Mouse (Mus musculus): ENCODE results near the gene Krt8.

Gene Krt8

DNA sequence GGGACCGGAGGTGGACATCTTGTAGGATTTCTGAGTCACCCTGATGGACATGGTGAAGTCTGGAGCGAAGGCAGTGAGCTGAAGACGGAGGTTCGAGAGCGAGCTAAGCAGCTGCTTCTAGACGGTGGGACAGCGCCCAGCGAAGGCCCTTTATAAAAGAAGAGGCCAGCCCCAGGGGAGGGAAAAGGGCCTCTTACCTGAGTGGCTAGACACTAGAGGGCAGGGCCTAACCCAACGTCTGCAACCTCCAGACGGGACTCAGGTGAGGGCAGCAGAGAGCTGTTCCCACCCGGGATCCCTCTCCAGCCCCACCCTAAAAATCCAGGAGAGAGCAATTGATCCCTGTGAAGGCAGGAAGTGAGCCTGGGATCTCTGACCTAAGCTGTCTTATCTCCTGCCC is at the start of gene Krt8:
Gene Krt8, minus strand, starts transcription at position 294 of the 400 bp plus-strand sequence.
- DNase-seq (ENCODE audit: low spot score) = no peak

- no peak for DNase-seq (ENCODE audit: low spot score)
Measured at GRCm38 (mm10) chr15:102051920-102052683, 47.8 kb upstream of the Krt8 start.

DNA sequence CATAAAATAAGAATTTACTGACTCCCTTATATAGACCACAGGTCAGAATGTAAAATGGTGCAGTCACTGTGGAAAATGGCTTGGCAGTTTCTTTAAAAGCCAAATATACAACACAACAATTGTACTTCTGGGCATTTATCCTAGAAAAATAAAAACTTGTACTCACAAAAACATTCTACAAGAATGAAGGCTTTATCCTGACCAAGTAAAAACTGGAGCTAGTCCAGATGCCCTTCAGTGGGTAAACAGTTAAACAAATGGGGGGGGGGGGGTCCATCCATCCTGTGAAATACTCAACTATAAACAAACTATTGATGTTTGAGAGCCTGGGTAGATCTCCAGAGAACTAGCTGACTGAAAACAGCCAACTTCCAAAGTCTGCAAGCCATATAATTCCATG is 45.6 kb upstream of the Krt8 start:
- DNase-seq (ENCODE audit: low spot score) = no peak

DNA sequence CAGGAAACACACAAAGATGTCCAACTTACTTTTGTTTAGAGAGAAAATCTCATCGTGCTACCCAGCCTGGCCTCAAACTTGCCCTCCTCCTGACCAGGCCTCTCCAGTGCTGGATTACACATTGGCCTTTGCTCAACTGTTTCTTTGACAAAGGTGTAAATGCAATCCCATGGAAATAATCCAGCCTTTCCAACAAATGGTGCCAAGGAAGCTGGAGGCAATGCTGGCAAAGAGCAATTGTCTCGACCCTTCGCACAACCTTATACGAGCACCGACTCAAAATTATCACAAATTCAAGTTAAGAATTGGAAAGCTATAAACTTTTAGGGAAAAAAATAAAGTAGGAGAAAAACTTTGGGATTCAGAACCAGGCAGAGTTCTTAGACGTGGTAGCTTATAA is 43.7 kb upstream of the Krt8 start:
- DNase-seq (ENCODE audit: low spot score) = no peak

DNA sequence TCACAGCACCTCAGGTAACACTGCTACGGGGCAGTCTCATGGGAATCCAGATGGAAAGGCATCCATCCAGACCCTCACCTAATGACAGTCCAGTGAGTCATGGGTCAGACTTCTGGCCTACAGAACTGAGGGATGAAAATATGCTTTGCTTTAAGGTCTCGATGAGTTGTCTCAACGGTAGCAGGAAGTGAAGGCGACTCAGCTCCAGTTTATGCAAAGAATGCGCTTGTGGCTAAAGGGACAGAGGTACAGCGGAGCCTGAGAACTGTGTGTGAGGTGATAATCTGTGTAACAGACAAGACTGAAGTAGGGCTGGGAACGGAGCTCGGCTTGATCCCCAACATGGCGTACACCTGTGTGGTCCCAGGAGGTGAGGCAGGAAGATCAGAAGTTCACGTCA is 41.4 kb upstream of the Krt8 start:
- no peak for DNase-seq (ENCODE audit: low spot score)

DNA sequence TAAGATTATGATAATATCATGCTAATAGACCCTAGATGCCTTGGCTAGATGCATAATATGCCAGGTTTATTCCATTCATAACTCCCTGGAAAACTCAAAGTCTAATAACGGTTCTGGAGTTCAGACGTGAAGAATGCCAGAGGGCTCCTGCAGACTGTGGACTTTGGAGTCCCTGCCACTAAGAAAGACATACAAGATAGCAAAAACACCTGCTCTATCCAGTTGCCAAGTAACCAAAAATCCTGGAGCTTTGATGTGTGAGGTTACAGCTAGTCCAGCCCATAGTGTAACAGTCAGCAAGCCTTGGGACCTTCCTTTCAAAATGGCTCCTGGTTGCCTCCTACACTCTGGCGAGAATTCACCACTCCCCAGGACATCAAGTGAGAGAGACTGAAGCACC is 40.5 kb upstream of the Krt8 start:
- DNase-seq (ENCODE audit: low spot score) = no peak

GRCm38 (mm10) chr15:102041951-102042350 is 37.7 kb upstream of the Krt8 start:
- no peak for DNase-seq (ENCODE audit: low spot score)

GRCm38 (mm10) chr15:102040277-102040676 is 36.0 kb upstream of the Krt8 start:
- DNase-seq (ENCODE audit: low spot score) = no peak

DNA sequence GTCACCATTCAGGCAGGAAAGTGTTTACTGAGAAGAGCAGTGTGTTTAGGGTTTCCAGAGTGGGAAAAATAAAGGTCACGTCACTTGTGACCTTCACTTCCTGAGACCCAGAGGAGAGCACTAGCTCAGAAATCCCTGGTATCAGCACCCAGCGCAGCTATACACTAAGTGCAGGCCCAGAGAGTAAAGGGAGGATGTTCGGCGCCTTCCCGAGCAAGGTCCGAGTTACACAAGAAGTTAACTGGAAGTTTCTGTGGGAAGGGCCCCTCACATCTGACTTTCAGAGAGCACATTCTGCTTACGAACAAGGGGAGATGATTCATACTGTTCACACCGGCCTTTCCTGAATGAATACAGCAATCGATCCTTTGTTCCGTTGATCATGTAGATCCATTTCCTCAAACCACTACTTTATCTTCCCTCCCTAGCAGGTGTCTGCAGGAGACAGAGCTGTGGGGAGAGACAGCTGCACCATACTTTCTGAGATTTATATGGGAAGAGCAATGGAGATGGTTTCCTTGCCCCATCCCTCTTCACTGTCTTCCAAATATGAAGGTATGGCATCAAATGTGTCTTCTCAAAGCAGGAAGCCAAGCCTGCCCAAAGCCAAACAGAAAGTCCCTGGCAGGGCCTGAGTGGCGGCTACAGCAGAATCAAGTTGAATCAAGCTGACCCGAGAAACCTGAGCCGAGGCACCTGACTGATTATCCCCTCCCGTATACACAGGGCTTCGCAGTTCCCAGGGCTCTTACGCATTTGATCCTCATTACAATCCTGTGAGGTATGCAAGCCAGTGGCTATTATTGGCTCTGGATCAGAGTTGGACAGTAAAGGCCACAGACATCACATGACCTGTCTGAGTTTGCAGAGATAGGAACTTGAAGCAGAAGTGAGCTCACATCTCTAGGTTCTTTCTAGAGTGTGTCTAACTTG is 30.1 kb upstream of the Krt8 start:
- no peak for DNase-seq (ENCODE audit: low spot score)

DNA sequence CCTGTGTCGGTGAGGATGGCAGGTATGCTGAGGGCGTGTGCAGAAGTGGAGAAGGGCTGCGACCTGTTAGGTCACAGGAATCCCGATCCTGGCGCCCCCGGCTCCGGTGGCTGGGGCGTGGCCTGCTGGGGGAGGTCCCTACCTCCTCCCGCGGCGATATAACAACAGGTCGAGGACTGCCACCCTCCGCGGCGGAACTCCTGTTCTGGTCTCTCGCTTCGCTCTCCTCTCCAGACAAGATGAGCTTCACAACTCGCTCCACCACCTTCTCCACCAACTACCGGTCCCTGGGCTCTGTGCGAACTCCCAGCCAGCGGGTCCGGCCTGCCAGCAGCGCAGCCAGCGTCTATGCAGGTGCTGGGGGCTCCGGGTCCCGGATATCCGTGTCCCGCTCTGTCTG is 23.8 kb upstream of the Krt8 start, which contains the start of gene Krt18:
Gene Krt18, plus strand, starts transcription at position 141 of the 400 bp plus-strand sequence.
- DNase-seq (ENCODE audit: low spot score) = no peak

DNA sequence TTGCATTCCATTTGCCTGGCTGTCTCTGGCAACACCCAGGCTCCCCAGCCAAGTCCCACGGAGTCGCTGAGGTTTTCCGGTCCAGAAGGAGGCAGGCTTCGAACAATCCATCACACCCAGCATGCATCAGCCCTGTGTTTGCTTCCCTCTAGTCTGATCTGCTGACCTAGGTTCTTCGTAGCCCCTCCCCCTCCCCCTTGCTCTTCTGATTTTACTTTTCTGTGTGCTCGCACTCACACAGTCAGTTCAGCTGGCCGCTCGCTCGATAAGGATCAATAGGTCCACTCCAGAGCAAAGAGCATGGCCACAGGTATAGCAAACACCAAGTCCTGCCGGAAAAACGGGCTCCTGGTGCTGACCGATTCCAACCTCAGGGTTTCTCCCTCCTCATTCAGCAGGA is 22.1 kb upstream of the Krt8 start:
- no peak for DNase-seq (ENCODE audit: low spot score)

- DNase-seq (ENCODE audit: low spot score) = no peak
Measured at GRCm38 (mm10) chr15:102025136-102025872, 21.0 kb upstream of the Krt8 start.

DNA sequence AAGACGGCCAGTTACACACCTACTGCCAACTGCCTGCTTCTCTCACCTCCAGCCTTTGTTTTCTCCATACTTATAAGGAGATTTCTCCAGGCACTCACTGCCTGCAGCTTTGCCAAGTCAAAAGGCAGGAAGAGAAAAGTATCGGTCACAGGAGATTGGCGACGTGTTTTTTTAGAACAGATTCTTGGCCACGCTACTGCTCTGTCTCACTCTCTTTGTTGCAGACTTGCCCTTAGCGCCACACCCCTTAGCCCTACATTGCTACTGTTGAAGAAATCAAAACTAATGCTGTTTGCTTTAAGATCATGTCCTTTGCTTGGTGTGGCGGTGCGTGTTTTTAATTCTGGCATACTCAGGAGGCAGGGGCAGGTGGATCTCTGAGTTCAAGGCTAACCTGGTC is 19.6 kb upstream of the Krt8 start:
- DNase-seq (ENCODE audit: low spot score) = no peak

GRCm38 (mm10) chr15:102022481-102022880 is 18.2 kb upstream of the Krt8 start:
- DNase-seq (ENCODE audit: low spot score) = no peak

- no peak for DNase-seq (ENCODE audit: low spot score)
Measured at GRCm38 (mm10) chr15:102017918-102018463, 13.7 kb upstream of the Krt8 start.

DNA sequence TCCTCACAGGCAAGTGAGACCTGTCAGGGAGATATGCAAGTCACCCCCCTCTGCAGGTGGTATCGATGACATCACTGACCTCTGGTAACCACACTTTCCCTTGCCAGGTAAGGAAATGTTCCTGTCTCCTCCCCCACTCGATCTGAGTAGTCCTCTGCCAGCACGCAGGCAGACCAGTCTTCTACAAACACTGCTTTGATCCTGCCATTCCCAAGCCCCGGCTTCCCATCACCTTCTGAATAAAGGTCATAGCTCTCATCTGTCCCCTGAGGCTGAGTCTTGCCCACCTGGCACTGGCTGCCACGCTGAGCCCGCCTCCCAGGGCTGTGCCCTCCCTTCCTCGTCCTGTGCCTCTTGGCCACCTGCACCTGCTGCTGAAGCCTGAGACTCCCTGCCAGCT is 12.5 kb upstream of the Krt8 start:
- DNase-seq (ENCODE audit: low spot score) = no peak

- DNase-seq (ENCODE audit: low spot score) = no peak
Measured at GRCm38 (mm10) chr15:102016096-102016495, 11.8 kb upstream of the Krt8 start.

- DNase-seq (ENCODE audit: low spot score) = no peak
Measured at GRCm38 (mm10) chr15:102014848-102015247, 10.6 kb upstream of the Krt8 start.

DNA sequence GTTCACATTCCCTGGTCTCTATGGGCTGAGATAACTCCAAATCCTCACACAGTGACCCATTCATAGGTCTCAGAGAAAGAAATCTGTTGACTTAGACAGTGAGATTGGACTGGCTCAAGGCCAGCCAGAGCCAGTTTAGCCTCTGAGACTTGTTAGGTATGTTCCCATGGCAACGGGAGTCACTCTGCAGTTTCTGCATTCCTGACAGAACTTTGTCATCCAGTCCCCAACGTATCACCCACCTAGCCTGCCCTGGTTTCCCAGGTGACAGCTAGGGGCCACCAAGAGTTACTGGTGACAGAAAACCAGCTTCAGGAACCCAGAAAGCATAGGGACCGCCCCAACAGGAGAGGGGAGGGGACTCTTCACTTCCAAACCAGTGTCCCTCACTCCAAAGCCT is 9.4 kb upstream of the Krt8 start:
- DNase-seq (ENCODE audit: low spot score) = no peak

DNA sequence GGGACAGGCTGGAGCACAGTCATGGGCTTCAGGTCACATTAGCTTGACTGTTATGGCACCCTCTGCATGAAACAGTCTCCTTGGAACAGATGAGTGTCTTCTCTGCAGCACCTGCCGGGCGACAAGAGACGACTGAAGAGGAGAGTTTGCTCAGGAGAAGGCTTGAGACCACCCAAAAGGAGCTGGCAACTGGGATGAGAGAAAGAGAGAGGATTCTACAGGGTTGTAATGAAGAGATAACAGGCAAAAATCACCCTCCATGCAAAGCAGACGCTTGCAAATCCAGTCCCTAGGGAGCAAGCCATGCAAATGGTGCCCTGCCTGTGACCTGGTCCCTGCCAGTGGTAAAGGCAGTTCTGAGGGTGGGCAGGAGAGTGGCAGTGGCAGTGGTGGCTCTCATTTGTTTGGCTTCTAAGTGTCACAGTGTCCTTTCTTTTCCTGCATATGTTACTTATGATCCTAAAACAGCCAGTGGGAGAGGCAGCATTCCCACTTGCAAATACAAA is 8.0 kb upstream of the Krt8 start:
- no peak for DNase-seq (ENCODE audit: low spot score)

GRCm38 (mm10) chr15:102010569-102011245 is 6.4 kb upstream of the Krt8 start:
- DNase-seq (ENCODE audit: low spot score) = no peak

Measured in urinary bladder, postnatal 10 days (tissue).